Mouse (Mus musculus) ES-E14 (cell line): Measurements from ENCODE around the gene Rpusd3.

Source experiments
- CHD2 ChIP-seq: IDR thresholded peaks from 2 replicates; pipeline ENCODE4 v1.6.1; 2014; ENCODE audit warnings: mild to moderate bottlenecking, low read depth, low read length, inconsistent platforms
- HCFC1 ChIP-seq: IDR thresholded peaks from 2 replicates; pipeline ENCODE4 v1.6.1; 2012; ENCODE audit warnings: low read length, inconsistent platforms, borderline replicate concordance; ENCODE audit not compliant: insufficient read depth
- MAFK ChIP-seq: IDR thresholded peaks from 2 replicates; pipeline ENCODE4 v1.6.1; 2014; ENCODE audit warnings: mild to moderate bottlenecking, low read depth, low read length, inconsistent platforms; ENCODE audit not compliant: insufficient read depth
- ZC3H11A ChIP-seq: IDR thresholded peaks from 2 replicates; pipeline ENCODE4 v1.6.1; 2012; ENCODE audit warnings: low read depth, mild to moderate bottlenecking, inconsistent platforms, low read length, borderline replicate concordance
- ZNF384 ChIP-seq: IDR thresholded peaks from 2 replicates; pipeline ENCODE4 v1.6.1; 2012; ENCODE audit warnings: low read depth, low read length, inconsistent platforms

- no peak for TF ChIP-seq ZC3H11A
- TF ChIP-seq ZNF384 = no peak
- TF ChIP-seq HCFC1 = no peak
- TF ChIP-seq MAFK = no peak
- TF ChIP-seq CHD2 = no peak
Observed at GRCm38 (mm10) chr6:113368577-113368976, 50.6 kb downstream of the Rpusd3 start.
